Mouse (Mus musculus): ENCODE results near the gene 4930568D16Rik.

DNA sequence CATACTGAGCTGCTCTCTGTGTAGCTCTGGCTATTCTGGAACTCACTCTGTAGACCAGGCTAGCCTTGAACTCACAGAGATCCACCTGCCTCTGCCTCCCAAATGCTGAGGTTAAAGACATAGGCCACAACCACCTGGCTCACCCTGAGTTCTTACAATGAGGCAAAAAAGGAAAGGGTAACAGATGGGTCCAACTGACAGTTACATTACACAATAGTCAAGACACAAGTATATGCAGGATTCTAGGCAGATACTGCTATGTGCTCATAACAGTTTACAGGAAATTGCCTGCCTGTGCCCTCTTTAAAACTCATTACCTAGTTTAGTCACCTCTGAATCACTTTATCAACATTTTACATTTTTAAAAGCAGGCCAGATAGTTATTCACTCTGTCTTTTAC lies 33.9 kb downstream of the 4930568D16Rik start:
- no peak for TF ChIP-seq POLR2A (IDR thresholded peaks at IDR 0.05; ENCODE audit: low read depth, low read length)
- no peak for TF ChIP-seq CTCF (conservative IDR thresholded peaks at IDR 0.05 in 1 of 2, IDR thresholded peaks at IDR 0.05 in 1 of 2; ENCODE audit: low read depth in 2 of 2, low read length in 2 of 2)
- no peak for TF ChIP-seq ETS1 (conservative IDR thresholded peaks at IDR 0.05; ENCODE audit: low read depth, low read length)
- no peak for TF ChIP-seq ZMIZ1 (IDR thresholded peaks at IDR 0.05; ENCODE audit: low read depth, low read length)
- TF ChIP-seq ZKSCAN1 (IDR thresholded peaks at IDR 0.05; ENCODE audit: borderline replicate concordance, low read depth, low read length) = no peak
- TF ChIP-seq MYC (IDR thresholded peaks at IDR 0.05; ENCODE audit: low read depth, low read length) = no peak
- TF ChIP-seq JUND (conservative IDR thresholded peaks at IDR 0.05; ENCODE audit: low read depth, low read length) = no peak
- no peak for TF ChIP-seq MAX (IDR thresholded peaks at IDR 0.05; ENCODE audit: low read length)

Measured in CH12.LX (cell line).